Mouse (Mus musculus) stomach, postnatal 0 days (tissue): ENCODE results near the gene Nr0b2. TPM values are rescaled to one million over a fixed set of nuclear protein-coding genes. Genes with fewer than 3 reads are reported as not detected.

Experiments
- ATAC-seq: fragments of 200-750 bp; cut with Nextera tagmentation; 2 replicates; pipeline ENCODE4 v1.8.0; 2017; ENCODE audit not compliant: low FRiP score, low TSS enrichment
- DNase-seq: peaks from one replicate; pipeline ENCODE4 v3.0.0-alpha.2; 2016; ENCODE audit warnings: low spot score
- H3K27ac ChIP-seq: fragments of 300-500 bp; sonication (generic); replicated peaks from 2 replicates; pipeline ENCODE4 v1.5.1; 2014; ENCODE audit warnings: mild to moderate bottlenecking, control low read depth
- H3K27me3 ChIP-seq: fragments of 300-500 bp; sonication (generic); 2 replicates; pipeline ENCODE4 v1.6.1; 2014; ENCODE audit warnings: low read length; ENCODE audit not compliant: control insufficient read depth, insufficient read depth
- H3K36me3 ChIP-seq: fragments of 300-500 bp; sonication (generic); 2 replicates; pipeline ENCODE4 v1.6.1; 2014; ENCODE audit warnings: low read length, mixed read lengths; ENCODE audit not compliant: control insufficient read depth, insufficient read depth
- H3K4me1 ChIP-seq: fragments of 300-500 bp; sonication (generic); replicated peaks from 2 replicates; pipeline ENCODE4 v1.6.1; 2014; ENCODE audit warnings: antibody characterized with exemption; ENCODE audit not compliant: control insufficient read depth, insufficient read depth
- H3K4me2 ChIP-seq: fragments of 300-500 bp; sonication (generic); replicated peaks from 2 replicates; pipeline ENCODE4 v1.6.1; 2014; ENCODE audit warnings: low read depth, mild to moderate bottlenecking, control low read depth, moderate library complexity
- H3K4me3 ChIP-seq: fragments of 300-500 bp; sonication (generic); 2 replicates; pipeline ENCODE4 v1.5.1; 2014; ENCODE audit warnings: low read depth, low read length, control low read depth
- H3K9ac ChIP-seq: fragments of 300-500 bp; sonication (generic); 2 replicates; pipeline ENCODE4 v1.6.1; 2014; ENCODE audit warnings: mild to moderate bottlenecking, low read length, control low read depth, mixed read lengths
- H3K9me3 ChIP-seq: fragments of 300-500 bp; sonication (generic); 2 replicates; pipeline ENCODE4 v1.6.1; 2016; ENCODE audit warnings: low read length; ENCODE audit not compliant: control insufficient read depth
- CTCF ChIP-seq: IDR thresholded peaks from 2 replicates; pipeline ENCODE4 v1.5.1; 2016; ENCODE audit warnings: antibody characterized with exemption, low read depth, mild to moderate bottlenecking, moderate library complexity
- EP300 ChIP-seq: optimal IDR thresholded peaks from 2 replicates; pipeline ENCODE3; 2016; ENCODE audit warnings: antibody characterized with exemption
- WGBS: fragments of 180-500 bp; shearing (Covaris S2); extraction: QIAGEN DNeasy Blood & Tissue Kit; methylation state at CpG from one replicate; pipeline ENCODE4 v1.1.7; 2014; 5-methylcytosine and 5-hydroxymethylcytosine counted together
- polyA plus RNA-seq: library from polyadenylated mRNA; unstranded; fragments of >200 nt; fragmentation: Nextera tagmentation; extraction: Ambion mirVana; gene quantifications from 2 replicates; pipeline ENCODE4 v1.2.1, GENCODE M21; 2015

The Nr0b2 gene
- polyA plus RNA-seq, 1 experiment from 2014 or later, result 4.7 TPM

GRCm38 (mm10) chr4:133557041-133557717, 4.0 kb downstream of the Nr0b2 start:
- 27% methylated on average over 10 of the region's 10 CpGs for WGBS
- Histone ChIP-seq H3K36me3 (no peaks in the 10 kb centered on the region), H3K9me3 (no peaks in the 10 kb centered on the region), H3K9ac (no peak overlapping the region), H3K27me3 (no peaks in the 10 kb centered on the region), H3K4me2 (no peak overlapping the region), H3K4me1 (no peaks in the 10 kb centered on the region), H3K27ac (no peak overlapping the region), H3K4me3 (no peak overlapping the region)
- ATAC-seq (0 out of 2 replicates have a peak, but pooled peaks have one; percentile 9), DNase-seq (no peak)
- TF ChIP-seq CTCF (no peak), EP300 (no peak)

DNA sequence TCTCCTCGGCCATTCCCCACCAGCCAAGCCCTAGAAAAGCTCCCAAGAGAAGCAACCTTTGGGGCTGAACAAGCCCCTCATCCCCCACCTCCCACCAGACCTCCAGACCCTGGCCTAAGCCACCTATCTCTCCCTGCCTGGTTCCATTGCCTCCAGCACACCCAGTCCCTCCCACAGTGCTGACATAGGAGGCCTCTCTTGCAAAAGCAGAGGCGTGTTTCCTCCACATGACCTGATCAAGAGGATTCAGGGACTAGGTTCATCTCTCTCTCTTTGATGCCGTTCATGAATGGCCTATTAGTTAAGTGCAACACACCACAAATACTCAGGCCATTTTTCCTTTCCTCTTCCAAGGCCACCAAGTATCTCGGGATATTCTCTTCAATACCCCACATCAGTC, 6.7 kb downstream of the Nr0b2 start:
- Histone ChIP-seq H3K4me1 (no peaks in the 10 kb centered on the region), H3K4me2 (no peak overlapping the region), H3K9ac (no peak overlapping the region), H3K36me3 (no peaks in the 10 kb centered on the region), H3K9me3 (no peaks in the 10 kb centered on the region), H3K4me3 (no peak overlapping the region), H3K27ac (no peak overlapping the region), H3K27me3 (no peaks in the 10 kb centered on the region)
- no peak for TF ChIP-seq CTCF
- TF ChIP-seq EP300, result no peak
- DNase-seq (no peak), ATAC-seq (no peak)
- whole genome bisulfite sequencing, result 81% methylated on average over 4 of the region's 4 CpGs

DNA sequence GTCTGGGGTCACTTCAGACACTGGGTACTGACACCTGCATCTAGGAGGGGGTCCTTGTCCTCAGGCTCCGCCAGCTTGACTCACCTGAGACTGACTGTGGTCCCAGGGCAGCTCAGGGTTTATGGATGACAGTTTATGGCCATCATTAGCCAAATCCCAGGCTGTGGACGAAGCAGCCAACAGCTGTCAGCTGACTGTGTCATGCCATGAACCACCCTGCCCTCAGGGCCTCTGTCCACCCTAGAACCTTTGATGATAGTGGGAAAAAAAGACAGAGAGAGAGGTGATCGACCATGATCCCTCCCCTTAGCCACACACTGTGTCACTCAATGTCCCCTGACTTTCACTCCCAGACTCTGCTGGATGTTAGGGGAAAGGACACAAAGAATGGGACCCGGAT, 8.4 kb downstream of the Nr0b2 start:
- Histone ChIP-seq H3K9ac (no peak overlapping the region), H3K36me3 (no peaks in the 10 kb centered on the region), H3K27ac (no peak overlapping the region), H3K4me2 (no peak overlapping the region), H3K9me3 (no peaks in the 10 kb centered on the region), H3K27me3 (no peaks in the 10 kb centered on the region), H3K4me1 (no peaks in the 10 kb centered on the region), H3K4me3 (no peak overlapping the region)
- TF ChIP-seq CTCF (no peak), EP300 (no peak)
- 66% methylated on average over 4 of the region's 4 CpGs for WGBS
- ATAC-seq, result no peak
- no peak for DNase-seq

- 75% methylated on average over 11 of the region's 11 CpGs for WGBS
- Histone ChIP-seq H3K9me3 (no peaks in the 10 kb centered on the region), H3K27ac (no peak overlapping the region), H3K9ac (no peak overlapping the region), H3K4me3 (no peak overlapping the region), H3K4me1 (no peaks in the 10 kb centered on the region), H3K4me2 (no peak overlapping the region), H3K36me3 (no peaks in the 10 kb centered on the region), H3K27me3 (no peaks in the 10 kb centered on the region)
- TF ChIP-seq CTCF, result no peak
- no peak for ATAC-seq
- DNase-seq, result no peak
These were observed 10.0 kb downstream of the Nr0b2 start for GRCm38 (mm10) chr4:133563123-133563571.

DNA sequence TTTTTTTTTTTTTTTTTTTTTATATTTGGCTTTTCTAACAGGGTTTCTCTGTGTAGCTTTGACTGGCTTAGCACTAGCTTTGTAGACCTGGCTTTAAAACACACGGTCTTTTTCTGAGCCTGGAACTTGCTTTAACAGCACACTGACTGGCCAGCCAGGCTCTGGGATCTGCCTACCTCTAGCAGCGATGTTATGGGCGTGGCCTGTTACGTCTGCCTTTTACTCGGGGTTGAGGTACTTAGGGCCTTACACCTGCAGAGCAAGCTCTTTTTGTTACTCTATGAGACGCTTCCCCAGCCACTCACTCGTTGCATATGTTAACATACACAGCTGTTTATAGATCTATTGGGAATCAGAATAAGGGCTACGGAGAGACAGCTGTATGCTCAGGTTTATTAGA, 14.1 kb downstream of the Nr0b2 start:
- no peak for DNase-seq
- no peak for ATAC-seq
- no peaks in the 10 kb centered on the region for H3K9me3 ChIP-seq
- no peaks in the 10 kb centered on the region for H3K36me3 ChIP-seq
- no peak overlapping the region for H3K4me2 ChIP-seq
- H3K9ac ChIP-seq, result no peak overlapping the region
- no peak for TF ChIP-seq CTCF
- TF ChIP-seq EP300, result no peak
- H3K4me3 ChIP-seq, result no peak overlapping the region
- H3K4me1 ChIP-seq, result no peaks in the 10 kb centered on the region
- H3K27me3 ChIP-seq, result no peaks in the 10 kb centered on the region
- WGBS, result 17% methylated on average over 8 of the region's 8 CpGs
- no peak overlapping the region for H3K27ac ChIP-seq

- 0 out of 2 replicates have a peak overlapping the region, but pooled peaks have one; percentile 14 for H3K4me2 ChIP-seq
- no peaks in the 10 kb centered on the region; the same call in 1 of the 2 replicates for H3K4me1 ChIP-seq
- H3K36me3 ChIP-seq, result no peaks in the 10 kb centered on the region
- H3K9me3 ChIP-seq, result no peaks in the 10 kb centered on the region
- DNase-seq, result no peak
- H3K27ac ChIP-seq, result 0 out of 2 replicates have a peak overlapping the region, but pooled peaks have one; percentile 18
- H3K4me3 ChIP-seq, result no peak overlapping the region
- H3K27me3 ChIP-seq, result no peaks in the 10 kb centered on the region
- WGBS, result 78% methylated on average over 10 of the region's 10 CpGs
- no peak for ATAC-seq
- no peak overlapping the region for H3K9ac ChIP-seq
- no peak for TF ChIP-seq CTCF
- TF ChIP-seq EP300, result no peak
These were observed 16.3 kb downstream of the Nr0b2 start for GRCm38 (mm10) chr4:133569291-133570065.
